Mouse (Mus musculus) thymus, postnatal 10 days (tissue): ENCODE measurements around the gene Ube2l3.

Source experiments
- DNase-seq, 2 experiments: peaks; one replicate each; pipeline ENCODE4 v3.0.0; 2021; ENCODE audit warnings: low spot score in 2 of 2

The Ube2l3 gene

GRCm38 (mm10) chr16:17147391-17147929, 55.0 kb downstream of the Ube2l3 start:
- DNase-seq = peak in 1 of 2 experiments; percentile 16

GRCm38 (mm10) chr16:17146772-17147235, 55.6 kb downstream of the Ube2l3 start, which contains the start of gene Ccdc116:
TSS of gene Ccdc116 (minus strand) at chr16:17147229.
- peak; percentile 41 to 64 for DNase-seq

DNA sequence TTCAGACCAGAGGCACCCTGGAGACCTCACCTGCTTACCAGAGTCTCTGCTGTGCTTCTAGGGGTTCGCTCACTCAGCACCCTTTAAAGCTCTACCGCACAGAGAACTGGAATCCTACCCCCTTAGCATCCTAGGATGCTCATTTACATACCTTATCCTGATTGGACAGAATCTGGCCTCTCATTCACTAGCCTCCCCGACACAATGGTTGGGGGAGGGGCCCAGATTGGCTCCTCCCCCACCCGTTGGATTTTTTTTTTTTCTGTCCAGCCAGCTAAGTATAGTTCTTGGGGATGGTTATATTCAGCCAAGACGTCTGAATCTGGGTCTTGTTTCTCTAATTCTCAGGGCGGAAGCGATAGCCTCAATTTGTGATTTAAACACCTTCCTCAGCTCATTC, 58.1 kb downstream of the Ube2l3 start, which contains the start of gene Ydjc:
Ydjc (plus strand) TSS at position 283 of the 400 bp plus-strand sequence.
- DNase-seq = no peak

GRCm38 (mm10) chr16:17137355-17137754, 65.1 kb downstream of the Ube2l3 start:
- DNase-seq = no peak

DNA sequence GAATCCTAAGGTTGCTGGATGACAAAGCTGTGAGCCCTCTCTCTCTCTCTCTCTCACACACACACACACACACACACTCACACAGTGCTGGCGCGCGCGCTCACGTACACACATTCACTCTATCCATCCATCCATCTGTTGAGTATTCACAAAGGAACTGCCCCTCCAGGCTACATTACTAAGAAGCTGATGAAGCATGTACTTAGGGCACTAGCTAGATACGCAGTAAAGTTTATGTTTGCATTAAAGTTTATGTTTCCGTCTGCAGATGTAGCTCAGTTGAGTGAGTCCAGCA, 69.6 kb downstream of the Ube2l3 start:
- no peak for DNase-seq

DNA sequence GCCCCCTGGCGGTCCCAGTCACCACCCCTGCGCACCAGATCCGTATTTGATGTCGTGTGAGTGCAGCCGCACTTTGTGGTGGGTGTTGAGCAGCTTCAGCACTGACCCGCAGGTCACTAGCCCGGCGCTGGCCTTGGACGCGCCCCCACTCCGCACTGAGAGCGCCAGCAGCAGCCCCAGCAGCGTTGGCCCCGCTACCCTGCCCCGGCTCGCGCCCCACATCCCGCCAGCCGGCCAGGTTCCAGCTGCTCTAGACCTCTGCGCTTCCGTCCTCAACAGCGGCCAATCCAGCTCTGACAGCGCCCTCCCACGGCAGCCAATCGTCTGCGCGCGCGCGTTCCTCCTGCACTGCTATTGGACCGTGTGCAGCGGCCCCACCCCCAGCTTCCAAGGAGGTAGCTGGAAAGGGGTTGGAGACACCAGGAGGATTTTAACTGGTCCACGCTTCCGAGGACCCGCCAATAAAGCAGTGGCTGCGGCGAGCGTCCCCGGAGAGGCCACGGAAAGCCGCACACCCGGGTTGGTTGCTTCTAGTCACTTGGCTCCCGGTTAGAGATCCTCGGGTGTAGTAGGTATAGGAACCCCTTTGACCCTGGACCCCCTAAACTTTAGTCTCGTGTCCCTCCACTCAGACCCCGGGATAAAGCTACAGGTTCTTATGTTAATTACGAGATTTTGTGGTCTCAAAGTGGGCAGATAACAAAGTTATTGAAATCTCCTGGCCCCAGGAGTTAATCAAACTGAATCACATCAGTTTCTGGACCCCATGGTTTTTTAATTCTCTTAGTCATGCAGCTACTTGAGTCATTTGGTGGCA, 70.2 kb downstream of the Ube2l3 start, which contains the start of gene Sdf2l1:
Sdf2l1 (minus strand) TSS at position 295 of the 817 bp plus-strand sequence.
- peak; percentile 93 to 95 for DNase-seq

DNA sequence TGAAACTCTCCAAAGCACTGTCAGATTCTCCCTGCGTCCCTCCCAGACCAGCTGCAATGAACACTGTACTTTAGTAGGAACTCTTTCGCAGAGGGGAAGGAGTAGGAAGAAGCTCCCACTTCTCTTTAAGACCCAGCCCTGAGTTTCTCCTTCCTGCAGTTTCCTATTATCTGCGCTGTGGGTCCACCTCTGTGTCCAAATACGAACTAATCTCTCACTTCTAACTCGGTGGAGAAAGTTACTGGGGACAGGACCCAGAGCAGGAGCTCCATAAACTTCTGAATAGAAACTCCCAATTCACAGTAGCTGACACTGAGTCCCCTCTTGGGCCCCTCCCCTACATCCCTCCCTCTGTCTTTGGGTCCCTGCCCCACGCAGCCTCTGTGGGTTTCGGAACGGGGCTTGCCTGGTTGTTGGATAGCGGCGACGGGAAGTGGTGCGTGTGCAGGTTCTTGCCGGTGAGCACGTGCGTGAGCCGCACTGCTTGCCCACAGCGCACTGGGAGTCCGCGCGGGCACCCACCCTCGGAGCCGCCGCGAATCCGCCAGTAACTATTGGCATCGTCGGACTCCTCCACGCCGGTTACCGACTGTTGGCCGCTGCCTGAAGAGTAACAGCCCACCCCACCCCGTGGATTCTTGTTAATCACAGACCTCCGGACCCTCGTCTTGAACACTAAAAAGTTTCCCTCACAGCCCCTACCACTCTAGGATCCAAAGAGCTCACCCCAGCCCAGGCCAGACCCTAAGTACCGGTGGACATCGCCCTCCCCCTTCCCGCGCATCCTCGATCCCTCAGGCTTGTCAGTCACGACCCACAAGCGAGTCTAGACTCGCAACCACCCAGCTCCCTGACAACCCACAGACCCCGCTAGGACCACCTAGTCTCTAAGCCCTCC, 71.0 kb downstream of the Ube2l3 start:
- peak; percentile 30 to 31 for DNase-seq

DNA sequence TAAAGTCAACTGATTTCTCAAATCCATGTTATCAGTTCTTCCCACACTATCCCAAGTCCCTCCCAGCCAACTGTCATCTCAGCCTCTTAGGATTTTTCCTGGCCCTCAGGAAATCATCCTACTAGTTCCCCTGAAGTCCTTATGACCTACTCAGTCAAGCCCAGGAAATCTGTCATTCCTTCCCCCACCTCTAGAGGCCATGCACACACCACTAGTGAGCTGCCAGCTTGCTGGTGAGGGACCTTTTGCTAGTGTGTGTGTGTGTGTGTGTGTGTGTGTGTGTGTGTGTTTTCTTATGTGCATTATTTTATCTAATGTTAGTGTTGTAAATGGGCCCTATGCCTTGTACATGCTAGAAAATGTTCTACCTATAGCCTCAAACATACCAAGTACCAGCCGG, 75.2 kb downstream of the Ube2l3 start:
- DNase-seq = peak; percentile 43 to 64

- DNase-seq = peak; percentile 75 to 76
Observed at GRCm38 (mm10) chr16:17124871-17125520, 77.5 kb downstream of the Ube2l3 start, which contains the start of gene 2610318N02Rik. TSS of gene 2610318N02Rik (minus strand) at chr16:17125167.

DNA sequence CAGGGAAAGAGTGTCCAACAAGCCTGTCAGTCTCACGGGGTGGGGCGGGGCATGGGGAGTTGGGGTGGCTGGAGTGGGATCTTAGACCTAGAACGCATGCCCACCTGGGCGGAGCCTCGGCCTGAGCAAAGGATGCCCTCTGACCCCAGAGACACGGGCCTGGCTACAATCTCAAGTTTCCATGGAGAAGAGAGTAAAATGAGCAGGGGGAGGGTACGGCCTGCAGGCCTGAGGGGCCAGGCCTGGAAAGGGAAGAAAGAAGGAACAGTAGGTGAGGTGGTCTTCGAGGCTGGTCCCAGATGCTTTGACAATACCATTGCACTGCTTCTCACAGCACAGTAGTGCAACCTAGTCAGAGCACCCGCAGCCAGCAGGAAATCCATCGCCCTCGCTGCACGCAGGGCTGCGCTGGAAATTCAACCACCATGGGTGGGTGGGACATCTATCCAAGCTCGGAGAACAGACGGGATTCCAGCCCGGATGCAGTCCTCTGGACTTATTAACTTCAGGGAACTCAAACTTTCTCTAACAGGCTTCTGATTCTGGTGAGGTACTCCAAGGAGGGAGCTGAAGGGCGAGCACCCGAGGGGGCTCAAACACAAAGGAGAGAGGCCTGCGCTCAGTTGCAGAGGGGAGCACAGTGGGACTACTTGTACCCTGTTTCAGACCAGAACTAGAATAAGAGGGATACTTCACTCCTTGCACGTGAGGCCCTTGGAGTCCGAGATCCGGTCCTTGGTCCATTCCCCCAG, 78.2 kb downstream of the Ube2l3 start:
- peak in 1 of 2 experiments; percentile 28 for DNase-seq

- DNase-seq = no peak
Observed at GRCm38 (mm10) chr16:17121569-17121968, 80.9 kb downstream of the Ube2l3 start.

GRCm38 (mm10) chr16:17117309-17117799, 85.1 kb downstream of the Ube2l3 start:
- DNase-seq = no peak

GRCm38 (mm10) chr16:17110771-17111743, 91.4 kb downstream of the Ube2l3 start, which contains the start of gene Ppil2:
TSS of gene Ppil2 (minus strand) at chr16:17111257.
- DNase-seq = peak; percentile 62 to 69

DNA sequence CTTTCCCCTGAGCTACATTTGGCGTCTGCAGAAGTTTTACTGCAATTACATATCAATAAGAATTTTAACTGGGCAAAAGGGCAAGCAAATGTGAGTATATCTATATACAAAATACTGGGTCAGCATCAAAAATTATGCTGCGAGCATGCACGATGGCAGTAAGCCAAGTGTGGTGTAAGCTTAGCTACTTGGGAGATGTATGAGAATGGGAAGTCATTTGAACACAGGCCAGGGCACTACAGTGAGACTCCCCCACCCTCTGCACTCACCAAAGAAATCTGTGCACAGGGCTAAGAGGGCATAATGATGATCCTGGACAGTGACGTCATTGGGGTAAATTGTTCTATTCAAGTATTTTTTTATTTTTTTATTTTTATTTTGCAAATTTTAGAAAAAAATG, 97.8 kb downstream of the Ube2l3 start:
- DNase-seq = no peak

DNA sequence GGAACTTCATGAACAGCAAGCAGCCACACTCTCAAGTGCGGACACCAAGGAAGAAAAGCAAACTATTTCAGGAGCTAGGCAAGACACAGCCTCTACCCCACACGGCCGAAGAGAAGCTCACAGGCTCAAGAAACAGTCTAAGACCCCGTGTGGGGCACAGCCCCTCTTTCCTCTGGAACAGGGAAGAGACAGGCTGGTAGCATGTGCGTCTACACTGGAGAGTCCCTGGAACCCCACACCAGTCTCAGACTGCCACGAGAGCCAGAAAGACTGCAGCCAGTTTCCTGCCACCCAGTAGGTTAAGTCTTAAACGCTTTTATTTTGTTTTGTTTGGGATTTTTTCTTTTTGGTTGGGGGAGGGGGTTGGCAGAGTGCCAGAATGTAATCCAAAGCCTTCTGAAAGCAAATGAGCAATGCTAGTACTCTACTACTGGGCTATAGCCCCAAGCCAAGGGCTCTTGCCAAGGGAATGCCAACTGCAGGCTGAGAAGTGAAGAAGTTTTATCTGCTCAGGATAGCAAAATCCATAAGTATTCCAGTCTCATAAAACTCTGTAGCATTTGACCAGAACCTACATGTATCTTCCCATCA, 99.7 kb downstream of the Ube2l3 start:
- no peak for DNase-seq
